Mouse (Mus musculus) Muller cell, postnatal 12 days (primary cell): ENCODE results near the gene Zfand3.

Source experiments
- DNase-seq: peaks from one replicate; pipeline ENCODE4 v3.0.0-alpha.2; 2015; ENCODE audit errors: inconsistent ontology term

Gene Zfand3

GRCm38 (mm10) chr17:30194629-30195445, 190.3 kb downstream of the Zfand3 start:
- DNase-seq, result peak; percentile 88

GRCm38 (mm10) chr17:30195591-30196183, 191.2 kb downstream of the Zfand3 start:
- DNase-seq, result no peak

GRCm38 (mm10) chr17:30196401-30197279, 192.1 kb downstream of the Zfand3 start:
- peak; percentile 54 for DNase-seq

- DNase-seq, result no peak
Measured at GRCm38 (mm10) chr17:30197280-30198030, 192.9 kb downstream of the Zfand3 start.

- DNase-seq, result no peak
Measured at GRCm38 (mm10) chr17:30198422-30198821, 193.9 kb downstream of the Zfand3 start.

- DNase-seq, result peak; percentile 41
Measured at GRCm38 (mm10) chr17:30199374-30200247, 195.1 kb downstream of the Zfand3 start.

- no peak for DNase-seq
Measured at GRCm38 (mm10) chr17:30200283-30200682, 195.8 kb downstream of the Zfand3 start.

- no peak for DNase-seq
Measured at GRCm38 (mm10) chr17:30205062-30205825, 200.7 kb downstream of the Zfand3 start.

GRCm38 (mm10) chr17:30210262-30210661, 205.7 kb downstream of the Zfand3 start:
- DNase-seq, result no peak

GRCm38 (mm10) chr17:30210936-30211335, 206.4 kb downstream of the Zfand3 start:
- no peak for DNase-seq

GRCm38 (mm10) chr17:30212647-30213046, 208.1 kb downstream of the Zfand3 start:
- peak; percentile 39 for DNase-seq

GRCm38 (mm10) chr17:30213371-30213770, 208.8 kb downstream of the Zfand3 start:
- no peak for DNase-seq

GRCm38 (mm10) chr17:30214393-30214792, 209.9 kb downstream of the Zfand3 start:
- DNase-seq, result no peak

GRCm38 (mm10) chr17:30215741-30216140, 211.2 kb downstream of the Zfand3 start:
- DNase-seq, result no peak

GRCm38 (mm10) chr17:30221677-30222076, 217.1 kb downstream of the Zfand3 start:
- DNase-seq, result no peak

- DNase-seq, result no peak
Measured at GRCm38 (mm10) chr17:30222361-30222760, 217.8 kb downstream of the Zfand3 start.

GRCm38 (mm10) chr17:30222837-30223236, 218.3 kb downstream of the Zfand3 start:
- no peak for DNase-seq

GRCm38 (mm10) chr17:30225030-30225740, 220.7 kb downstream of the Zfand3 start:
- no peak for DNase-seq
